Mouse (Mus musculus): ENCODE results near the gene Tor1b. TPM values are rescaled to one million over a fixed set of nuclear protein-coding genes. Genes with fewer than 3 reads are reported as not detected.

Tor1b gene
- total RNA-seq, 2 experiments from 2014 or later, result 28.0 to 32.9 TPM

DNA sequence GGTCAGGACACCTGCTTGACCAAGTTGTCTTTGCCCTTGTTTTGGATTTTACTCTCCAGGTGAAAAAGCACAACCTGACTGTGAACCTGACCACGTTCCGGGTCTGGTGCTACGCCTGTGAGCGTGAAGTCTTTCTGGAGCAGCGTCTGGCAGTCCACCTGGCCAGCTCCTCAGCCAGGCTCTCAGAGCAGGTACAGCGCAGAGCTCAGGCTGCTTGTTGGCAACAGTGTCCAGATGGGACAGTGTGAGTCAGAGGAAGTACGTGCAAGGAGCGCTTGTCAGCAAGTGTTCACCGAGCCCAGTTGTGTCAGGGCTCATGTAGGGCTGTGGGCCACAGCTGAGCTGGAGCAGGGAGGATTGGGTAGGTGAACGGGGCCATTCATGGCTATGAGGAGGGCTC is 50.1 kb downstream of the Tor1b start:
- no peak overlapping the region for H3K4me3 ChIP-seq
- no peak for DNase-seq (ENCODE audit: extremely low spot score in 1 of 2, low spot score in 2 of 2)
- no peak for TF ChIP-seq CTCF (IDR thresholded peaks at IDR 0.05)
- no peak overlapping the region for H3K27ac ChIP-seq
- intact Hi-C loops (cut with DNase I), result no loop called here

DNA sequence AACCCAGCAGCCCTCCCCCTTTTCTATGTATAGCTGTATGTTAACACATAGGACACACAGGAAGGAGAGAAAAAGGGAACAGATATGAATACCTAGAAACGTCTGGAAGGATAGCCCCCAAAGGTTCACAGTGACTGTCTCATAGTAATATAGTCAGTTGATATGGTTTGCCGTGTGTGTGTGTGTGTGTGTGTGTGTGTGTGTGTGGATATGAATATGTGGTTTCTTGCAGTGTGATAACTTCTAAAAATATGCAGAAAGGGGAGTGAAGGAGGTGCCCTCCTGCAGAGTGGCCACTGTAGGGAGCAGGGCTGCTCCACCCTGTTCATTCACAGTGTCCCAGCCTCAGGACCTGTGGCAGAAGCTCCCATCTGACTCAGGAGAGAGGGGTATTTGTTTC is 52.7 kb downstream of the Tor1b start:
- TF ChIP-seq CTCF (IDR thresholded peaks at IDR 0.05), result no peak
- Histone ChIP-seq H3K4me3 (no peak overlapping the region), H3K27ac (no peak overlapping the region)
- no peak for DNase-seq (ENCODE audit: extremely low spot score in 1 of 2, low spot score in 2 of 2)
- intact Hi-C loops (cut with DNase I), result no loop called here

DNA sequence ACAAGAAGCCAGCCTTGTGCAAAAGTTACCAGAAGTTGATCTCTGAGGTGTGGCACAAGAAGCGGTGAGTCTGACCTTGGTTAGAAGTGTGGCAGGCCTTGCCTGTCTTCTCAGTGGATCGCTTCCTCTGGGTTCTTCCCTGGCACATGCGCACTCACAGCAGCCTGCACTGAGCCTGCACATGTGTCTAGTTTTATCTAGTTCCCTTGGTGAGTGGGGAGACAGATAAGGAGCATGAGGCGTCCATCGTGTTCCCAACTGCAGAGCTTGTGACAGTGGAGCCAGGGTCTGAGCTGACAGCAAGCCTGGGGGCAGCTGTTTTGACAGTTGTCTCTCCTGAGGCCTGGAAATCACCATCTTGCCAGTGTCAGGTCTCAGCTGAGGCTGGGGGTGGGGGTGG is 53.7 kb downstream of the Tor1b start:
- no peak for DNase-seq (ENCODE audit: extremely low spot score in 1 of 2, low spot score in 2 of 2)
- Histone ChIP-seq H3K27ac (no peak overlapping the region), H3K4me3 (no peak overlapping the region)
- no peak for TF ChIP-seq CTCF (IDR thresholded peaks at IDR 0.05)
- intact Hi-C loops (cut with DNase I), result no loop called here

DNA sequence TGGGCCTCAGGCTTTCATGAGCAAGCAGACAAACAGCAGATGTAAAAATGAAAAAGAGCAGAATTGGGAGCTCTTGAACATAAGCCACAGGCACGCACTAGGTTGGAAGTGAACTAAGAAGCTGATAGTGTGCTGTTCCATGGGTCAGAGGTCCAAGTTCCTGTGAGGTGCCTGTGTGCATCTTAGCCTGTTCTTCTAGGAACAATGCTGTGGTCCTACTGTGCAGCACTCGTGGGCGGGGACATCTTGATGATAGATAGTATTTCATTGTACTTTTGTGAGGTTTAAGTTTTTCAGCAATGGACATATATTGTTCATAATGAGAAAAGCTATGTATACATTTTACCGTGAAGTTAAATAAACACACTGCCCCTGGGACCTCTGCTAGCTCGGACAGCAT is 54.4 kb downstream of the Tor1b start:
- H3K4me3 ChIP-seq, result no peak overlapping the region
- intact Hi-C loops (cut with DNase I), result no loop called here
- DNase-seq (ENCODE audit: extremely low spot score in 1 of 2, low spot score in 2 of 2), result no peak
- no peak for TF ChIP-seq CTCF (IDR thresholded peaks at IDR 0.05)
- H3K27ac ChIP-seq, result no peak overlapping the region

Other genes starting within 250 kb of the Tor1b start
- gene 1700001O22Rik, start 149.3 kb upstream of the Tor1b start, total RNA-seq (2021), result 10 to 100 TPM in 1 of 2 experiments, 1 to 10 TPM in 1; 9.9 to 12.6 TPM
- gene Ntmt1, start 145.1 kb upstream of the Tor1b start, total RNA-seq (2021), result 10 to 100 TPM; 35.2 to 38.8 TPM
- gene Asb6, start 122.6 kb upstream of the Tor1b start, total RNA-seq (2021), result 10 to 100 TPM; 35.4 to 40.5 TPM
- 1 to 10 TPM; 1.5 to 1.7 TPM for gene Prrx2, start 118.0 kb upstream of the Tor1b start, total RNA-seq (2021)
- 1 to 10 TPM; 5.1 to 6.9 TPM for gene Ptges, start 23.1 kb upstream of the Tor1b start, total RNA-seq (2021)
- gene Tor1a, start 15.0 kb downstream of the Tor1b start, total RNA-seq (2021), result 10 to 100 TPM; 38.0 to 43.2 TPM
- 10 to 100 TPM; 65.0 to 68.6 TPM for gene BC005624, start 29.2 kb downstream of the Tor1b start, total RNA-seq (2021)
- gene Usp20, start 29.3 kb downstream of the Tor1b start, total RNA-seq (2021), result 10 to 100 TPM; 76.0 to 82.8 TPM
- gene Fnbp1, start 189.0 kb downstream of the Tor1b start, total RNA-seq (2021), result 100 to 1,000 TPM in 1 of 2 experiments, 10 to 100 TPM in 1; 85.8 to 101 TPM
- gene Gpr107, start 199.4 kb downstream of the Tor1b start, total RNA-seq (2021), result 10 to 100 TPM; 45.2 to 51.5 TPM